Mouse (Mus musculus) liver, adult 2 months (tissue): ENCODE data around the gene Cyp4f17. TPM values are rescaled to one million over a fixed set of nuclear protein-coding genes. Genes with fewer than 3 reads are reported as not detected.
A peak's percentile ranks its signal among the peaks of the same experiment; 100 is the strongest.

Experiments used
- DNase-seq: peaks from one replicate; pipeline ENCODE4 v3.0.0-alpha.2; 2011; ENCODE audit warnings: low read depth, low spot score; ENCODE audit errors: extremely low read depth
- H3K27ac ChIP-seq: fragments of 200-500 bp; replicated peaks from 2 replicates; pipeline ENCODE4 v1.5.1; 2012; ENCODE audit warnings: low read depth, mild to moderate bottlenecking, control low read depth, inconsistent platforms, low read length; ENCODE audit not compliant: insufficient read depth
- H3K27me3 ChIP-seq: fragments of 200-500 bp; 2 replicates; pipeline ENCODE4 v1.6.1; 2012; ENCODE audit warnings: mild to moderate bottlenecking, moderate library complexity, low read length, inconsistent platforms; ENCODE audit not compliant: control insufficient read depth, insufficient read depth
- H3K36me3 ChIP-seq: fragments of 200-500 bp; 2 replicates; pipeline ENCODE4 v1.6.1; 2012; ENCODE audit warnings: low read length, inconsistent platforms; ENCODE audit not compliant: control insufficient read depth, insufficient read depth
- H3K4me1 ChIP-seq: fragments of 200-500 bp; 2 replicates; pipeline ENCODE4 v1.6.1; 2011; ENCODE audit warnings: low read length; ENCODE audit not compliant: control insufficient read depth, insufficient read depth
- H3K4me3 ChIP-seq: fragments of 200-500 bp; 2 replicates; pipeline ENCODE4 v1.5.1; 2011; ENCODE audit warnings: low read depth, mild to moderate bottlenecking, control low read depth, low read length, moderate library complexity; ENCODE audit not compliant: insufficient read depth
- H3K79me2 ChIP-seq: fragments of 200-500 bp; 2 replicates; pipeline ENCODE4 v1.6.1; 2012; ENCODE audit warnings: inconsistent platforms, mild to moderate bottlenecking, low read length, moderate library complexity; ENCODE audit not compliant: control insufficient read depth, insufficient read depth
- H3K9ac ChIP-seq: fragments of 200-500 bp; 2 replicates; pipeline ENCODE4 v1.6.1; 2012; ENCODE audit warnings: low read depth, mild to moderate bottlenecking, control low read depth, inconsistent platforms, low read length
- CTCF ChIP-seq: fragments of 200-500 bp; IDR thresholded peaks from 2 replicates; pipeline ENCODE4 v1.5.1; 2011; ENCODE audit warnings: low read depth, low read length, control low read depth
- POLR2A ChIP-seq: fragments of 200-500 bp; IDR thresholded peaks from 2 replicates; pipeline ENCODE4 v1.6.1; 2011; ENCODE audit warnings: low read length, control low read depth; ENCODE audit not compliant: insufficient read depth; ENCODE audit errors: extremely low read depth
- WGBS: fragments of 180-500 bp; shearing (Covaris S2); methylation state at CpG from one replicate; pipeline ENCODE4 v1.1.7; 2018; 5-methylcytosine and 5-hydroxymethylcytosine counted together
- polyA plus RNA-seq: library from polyadenylated mRNA; depleted of rRNA; stranded (reverse); fragments of >200 nt; gene quantifications from 2 replicates; pipeline ENCODE4 v1.2.3, GENCODE M21; 2012
- total RNA-seq: library from RNA; depleted of rRNA; stranded (reverse); fragments of >200 nt; gene quantifications from 2 replicates; pipeline ENCODE4 v1.2.3, GENCODE M21; 2014

The Cyp4f17 gene
- total and polyA plus RNA-seq, 2 experiments: 14.1 to 20.1 TPM

DNA sequence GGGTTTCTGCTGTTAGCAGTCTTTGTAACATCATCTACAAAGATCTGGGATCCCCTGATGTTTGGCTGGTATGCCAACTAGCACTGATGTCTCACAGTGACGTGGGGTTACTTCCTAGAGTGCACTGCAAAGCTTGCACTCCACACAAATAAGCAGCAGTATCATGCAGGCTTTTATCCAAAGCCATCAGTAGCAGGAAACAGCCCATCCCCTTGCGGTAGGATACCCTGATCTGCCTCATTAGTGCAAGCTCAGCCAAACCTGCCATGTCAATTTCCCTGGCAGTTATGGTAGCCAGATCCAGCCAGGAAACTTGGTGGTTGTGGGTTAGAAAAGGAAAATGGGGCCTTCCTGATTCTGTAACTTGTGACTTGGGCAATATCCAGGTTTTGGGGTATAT is 27.1 kb upstream of the Cyp4f17 start:
- 73% methylated on average over 2 of the region's 2 CpGs for WGBS

GRCm38 (mm10) chr17:32479554-32480506 is 26.0 kb upstream of the Cyp4f17 start:
- Histone ChIP-seq H3K36me3 (no peaks in the 10 kb centered on the region), H3K4me1 (peaks cover 23% of the 10 kb centered on the region), H3K9ac (peak overlapping the region; percentile 53), H3K27ac (peak overlapping the region; percentile 86), H3K79me2 (no peaks in the 10 kb centered on the region), H3K27me3 (no peaks in the 10 kb centered on the region), H3K4me3 (no peak overlapping the region)
- 4% methylated on average over 8 of the region's 8 CpGs for WGBS
- peak; percentile 97 for DNase-seq
- no peak for TF ChIP-seq POLR2A
- TF ChIP-seq CTCF: peak; percentile 86

More for the DNA sequence above, 27.1 kb upstream of the Cyp4f17 start:
- TF ChIP-seq POLR2A (no peak), CTCF (no peak)
- DNase-seq: no peak
- Histone ChIP-seq H3K4me3 (no peak overlapping the region), H3K27ac (no peak overlapping the region), H3K27me3 (no peaks in the 10 kb centered on the region), H3K79me2 (no peaks in the 10 kb centered on the region), H3K9ac (no peak overlapping the region), H3K36me3 (no peaks in the 10 kb centered on the region), H3K4me1 (peaks cover 23% of the 10 kb centered on the region)

- H3K36me3 ChIP-seq: no peaks in the 10 kb centered on the region
- no peak overlapping the region for H3K9ac ChIP-seq
- H3K27ac ChIP-seq: no peak overlapping the region
- no peak for TF ChIP-seq POLR2A
- no peak for TF ChIP-seq CTCF
- no peaks in the 10 kb centered on the region for H3K79me2 ChIP-seq
- H3K27me3 ChIP-seq: no peaks in the 10 kb centered on the region
- H3K4me1 ChIP-seq: peaks cover 23% of the 10 kb centered on the region
- 72% methylated on average over 14 of the region's 14 CpGs for WGBS
- peak; percentile 51 for DNase-seq
- no peak overlapping the region for H3K4me3 ChIP-seq
Observed at GRCm38 (mm10) chr17:32481766-32482165, 24.1 kb upstream of the Cyp4f17 start.

DNA sequence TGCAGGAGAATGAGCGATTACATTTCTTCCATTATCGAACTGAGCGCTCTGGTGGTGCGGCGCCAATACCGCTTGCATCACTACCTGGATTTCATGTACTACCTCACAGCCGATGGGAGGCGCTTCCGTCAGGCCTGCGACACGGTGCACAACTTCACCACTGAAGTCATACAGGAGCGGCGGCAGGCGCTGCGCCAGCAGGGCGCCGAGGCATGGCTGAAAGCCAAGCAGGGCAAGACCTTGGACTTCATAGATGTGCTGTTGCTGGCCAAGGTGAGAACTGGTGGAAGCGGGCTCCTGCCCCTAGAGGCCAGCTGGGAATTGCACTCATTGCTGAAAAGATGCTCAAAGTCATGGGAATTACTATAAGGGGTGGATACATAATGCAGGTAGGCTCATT is 22.6 kb upstream of the Cyp4f17 start:
- H3K4me1 ChIP-seq: peaks cover 23% of the 10 kb centered on the region
- H3K79me2 ChIP-seq: no peaks in the 10 kb centered on the region
- H3K36me3 ChIP-seq: no peaks in the 10 kb centered on the region
- H3K27me3 ChIP-seq: no peaks in the 10 kb centered on the region
- DNase-seq: peak; percentile 96
- 5% methylated on average over 18 of the region's 18 CpGs for WGBS
- H3K4me3 ChIP-seq: no peak overlapping the region
- H3K9ac ChIP-seq: no peak overlapping the region
- H3K27ac ChIP-seq: no peak overlapping the region
- TF ChIP-seq CTCF (peak; percentile 84), POLR2A (no peak)

GRCm38 (mm10) chr17:32492349-32492980 is 13.4 kb upstream of the Cyp4f17 start:
- 28% methylated on average over 30 of the region's 30 CpGs for WGBS
- 0 out of 2 replicates have a peak overlapping the region, but pooled peaks have one; percentile 5 for H3K9ac ChIP-seq
- no peak overlapping the region for H3K27ac ChIP-seq
- H3K4me3 ChIP-seq: peak overlapping the region; percentile 19
- H3K36me3 ChIP-seq: no peaks in the 10 kb centered on the region
- peaks cover 2% of the 10 kb centered on the region; the same call in 1 of the 2 replicates for H3K4me1 ChIP-seq
- no peaks in the 10 kb centered on the region for H3K79me2 ChIP-seq
- H3K27me3 ChIP-seq: no peaks in the 10 kb centered on the region
- no peak for DNase-seq
- TF ChIP-seq CTCF: no peak
- TF ChIP-seq POLR2A: no peak
